Mouse (Mus musculus) embryonic facial prominence, embryonic 12.5 days (tissue): Measurements from ENCODE around the gene Anapc15-ps. TPM values are rescaled to one million over a fixed set of nuclear protein-coding genes. Genes with fewer than 3 reads are reported as not detected.

Source experiments
- ATAC-seq: fragments of 200-750 bp; cut with Nextera tagmentation; 2 replicates; pipeline ENCODE4 v1.8.0; 2017; ENCODE audit not compliant: insufficient number of reproducible peaks, insufficient read depth, low FRiP score, low TSS enrichment
- H3K27ac ChIP-seq: fragments of 300-500 bp; sonication (generic); 2 replicates; pipeline ENCODE4 v1.5.1; 2016; ENCODE audit warnings: mild to moderate bottlenecking
- H3K27me3 ChIP-seq: fragments of 300-500 bp; sonication (generic); 2 replicates; pipeline ENCODE4 v1.6.1; 2016; ENCODE audit warnings: mild to moderate bottlenecking, moderate library complexity
- H3K36me3 ChIP-seq: fragments of 300-500 bp; sonication (generic); 2 replicates; pipeline ENCODE4 v1.6.1; 2016; ENCODE audit warnings: mild to moderate bottlenecking
- H3K4me1 ChIP-seq: fragments of 300-500 bp; sonication (generic); 2 replicates; pipeline ENCODE4 v1.6.1; 2016
- H3K4me2 ChIP-seq: fragments of 300-500 bp; sonication (generic); replicated peaks from 2 replicates; pipeline ENCODE4 v1.6.1; 2016; ENCODE audit warnings: mild to moderate bottlenecking, moderate library complexity
- H3K4me3 ChIP-seq: fragments of 300-500 bp; sonication (generic); 2 replicates; pipeline ENCODE4 v1.5.1; 2016; ENCODE audit warnings: mild to moderate bottlenecking
- H3K9ac ChIP-seq: fragments of 300-500 bp; sonication (generic); 2 replicates; pipeline ENCODE4 v1.6.1; 2016; ENCODE audit warnings: mild to moderate bottlenecking, moderate library complexity
- H3K9me3 ChIP-seq: fragments of 300-500 bp; sonication (generic); 2 replicates; pipeline ENCODE4 v1.6.1; 2016; ENCODE audit warnings: mild to moderate bottlenecking, moderate library complexity
- WGBS: fragments of 180-500 bp; shearing (Covaris S2); methylation state at CpG from one replicate; pipeline ENCODE4 v1.1.7; 2016; 5-methylcytosine and 5-hydroxymethylcytosine counted together
- polyA plus RNA-seq: library from polyadenylated mRNA; unstranded; fragments of >200 nt; fragmentation: Nextera tagmentation; extraction: Ambion mirVana; gene quantifications from 2 replicates; pipeline ENCODE4 v1.2.1, GENCODE M21; 2016

Anapc15-ps gene
- polyA plus RNA-seq, 1 experiment from 2014 or later = not detected

- H3K27me3 ChIP-seq = no peaks in the 10 kb centered on the region
- no peak overlapping the region for H3K9ac ChIP-seq
- H3K4me3 ChIP-seq = no peak overlapping the region
- H3K4me1 ChIP-seq = peaks cover 33% of the 10 kb centered on the region
- no peaks in the 10 kb centered on the region for H3K36me3 ChIP-seq
- no peak overlapping the region for H3K4me2 ChIP-seq
- H3K9me3 ChIP-seq = no peaks in the 10 kb centered on the region
- WGBS = 89% methylated on average over 9 of the region's 9 CpGs
- no peak overlapping the region for H3K27ac ChIP-seq
- ATAC-seq = no peak
Observed at GRCm38 (mm10) chr10:95706867-95707266, 33.6 kb upstream of the Anapc15-ps start.

GRCm38 (mm10) chr10:95705747-95706146 is 32.5 kb upstream of the Anapc15-ps start:
- ATAC-seq = no peak
- Histone ChIP-seq H3K36me3 (no peaks in the 10 kb centered on the region), H3K4me3 (no peak overlapping the region), H3K4me1 (peaks cover 29% of the 10 kb centered on the region), H3K27me3 (no peaks in the 10 kb centered on the region), H3K9ac (no peak overlapping the region), H3K9me3 (no peaks in the 10 kb centered on the region), H3K27ac (no peak overlapping the region), H3K4me2 (no peak overlapping the region)
- WGBS = 83% methylated on average over 3 of the region's 3 CpGs

- 89% methylated on average over 6 of the region's 6 CpGs for WGBS
- H3K27me3 ChIP-seq = no peaks in the 10 kb centered on the region
- no peak overlapping the region for H3K27ac ChIP-seq
- H3K4me2 ChIP-seq = no peak overlapping the region
- H3K4me3 ChIP-seq = no peak overlapping the region
- H3K9ac ChIP-seq = no peak overlapping the region
- no peak for ATAC-seq
- no peaks in the 10 kb centered on the region for H3K9me3 ChIP-seq
- H3K36me3 ChIP-seq = no peaks in the 10 kb centered on the region
- peaks cover 20% of the 10 kb centered on the region for H3K4me1 ChIP-seq
Observed at GRCm38 (mm10) chr10:95704847-95705246, 31.6 kb upstream of the Anapc15-ps start.

DNA sequence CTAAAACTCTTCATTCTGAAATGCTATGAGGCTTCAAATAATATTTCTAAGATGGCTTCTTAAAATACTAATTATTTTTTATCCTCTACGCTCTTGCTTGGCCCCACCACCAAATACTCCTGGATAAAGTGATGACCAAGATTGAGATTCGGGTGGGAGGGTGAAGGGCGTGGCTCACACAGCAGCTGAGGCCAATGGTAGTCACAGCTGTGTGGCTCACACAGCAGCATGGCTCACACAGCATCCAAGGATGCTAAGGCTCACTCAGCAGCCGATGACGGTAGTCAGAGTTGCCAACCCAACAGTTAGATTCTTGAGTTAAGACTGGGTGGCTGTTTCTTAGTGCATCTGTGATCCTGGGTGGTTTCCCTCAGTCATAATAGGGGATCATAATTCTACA is 30.5 kb upstream of the Anapc15-ps start:
- no peak overlapping the region for H3K27ac ChIP-seq
- H3K4me3 ChIP-seq = no peak overlapping the region
- H3K4me2 ChIP-seq = no peak overlapping the region
- ATAC-seq = no peak
- H3K36me3 ChIP-seq = no peaks in the 10 kb centered on the region
- peaks cover 9% of the 10 kb centered on the region for H3K4me1 ChIP-seq
- H3K27me3 ChIP-seq = no peaks in the 10 kb centered on the region
- WGBS = 94% methylated on average over 5 of the region's 5 CpGs
- H3K9me3 ChIP-seq = no peaks in the 10 kb centered on the region
- no peak overlapping the region for H3K9ac ChIP-seq

GRCm38 (mm10) chr10:95700422-95700821 is 27.2 kb upstream of the Anapc15-ps start:
- no peaks in the 10 kb centered on the region for H3K27me3 ChIP-seq
- H3K4me3 ChIP-seq = no peak overlapping the region
- ATAC-seq = no peak
- no peaks in the 10 kb centered on the region for H3K9me3 ChIP-seq
- no peaks in the 10 kb centered on the region for H3K36me3 ChIP-seq
- no peak overlapping the region for H3K4me2 ChIP-seq
- H3K9ac ChIP-seq = no peak overlapping the region
- no peaks in the 10 kb centered on the region for H3K4me1 ChIP-seq
- H3K27ac ChIP-seq = no peak overlapping the region
- 42% methylated on average over 4 of the region's 4 CpGs for WGBS

DNA sequence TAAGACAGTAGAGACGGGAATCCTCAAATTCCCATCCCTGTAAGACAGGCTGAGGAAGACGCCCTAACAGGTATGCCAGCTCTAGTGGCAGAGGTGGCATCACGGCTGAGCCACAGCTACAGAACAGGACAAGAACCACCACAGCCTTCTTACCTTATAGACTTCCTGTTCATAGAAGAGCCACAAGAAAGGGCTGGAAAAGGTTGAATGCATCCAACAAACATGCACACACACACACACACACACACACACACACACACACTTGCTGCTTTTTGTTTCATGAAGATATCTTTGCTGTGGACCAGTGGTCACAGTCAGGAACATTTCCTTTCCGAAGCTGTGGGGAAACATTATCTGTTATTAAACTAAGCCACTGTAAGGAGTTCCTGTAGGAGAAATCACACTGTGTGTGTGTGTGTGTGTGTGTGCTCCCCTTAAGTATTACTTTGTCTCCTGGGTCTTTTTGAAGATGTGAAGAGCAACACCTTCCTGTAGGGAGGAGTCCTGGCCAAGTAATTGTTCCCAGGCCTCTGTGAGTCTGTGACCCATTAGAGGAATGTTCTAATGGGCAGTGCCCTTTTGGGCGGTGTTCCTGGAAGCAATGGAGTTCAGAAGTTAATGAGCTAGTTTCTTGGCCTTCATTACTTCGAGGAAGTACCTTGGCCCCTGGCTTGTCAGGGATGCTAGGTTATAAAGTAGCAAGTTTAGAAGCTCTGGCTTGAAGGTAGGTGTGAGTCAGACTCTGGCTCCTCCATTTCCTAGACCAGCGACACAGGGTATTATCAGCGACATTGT is 25.9 kb upstream of the Anapc15-ps start:
- no peak overlapping the region for H3K27ac ChIP-seq
- no peak overlapping the region for H3K4me3 ChIP-seq
- 73% methylated on average over 8 of the region's 8 CpGs for WGBS
- H3K4me1 ChIP-seq = peaks cover 5% of the 10 kb centered on the region; the same call in 1 of the 2 replicates
- no peaks in the 10 kb centered on the region for H3K9me3 ChIP-seq
- H3K36me3 ChIP-seq = no peaks in the 10 kb centered on the region
- ATAC-seq = no peak
- no peak overlapping the region for H3K4me2 ChIP-seq
- no peaks in the 10 kb centered on the region for H3K27me3 ChIP-seq
- no peak overlapping the region for H3K9ac ChIP-seq

DNA sequence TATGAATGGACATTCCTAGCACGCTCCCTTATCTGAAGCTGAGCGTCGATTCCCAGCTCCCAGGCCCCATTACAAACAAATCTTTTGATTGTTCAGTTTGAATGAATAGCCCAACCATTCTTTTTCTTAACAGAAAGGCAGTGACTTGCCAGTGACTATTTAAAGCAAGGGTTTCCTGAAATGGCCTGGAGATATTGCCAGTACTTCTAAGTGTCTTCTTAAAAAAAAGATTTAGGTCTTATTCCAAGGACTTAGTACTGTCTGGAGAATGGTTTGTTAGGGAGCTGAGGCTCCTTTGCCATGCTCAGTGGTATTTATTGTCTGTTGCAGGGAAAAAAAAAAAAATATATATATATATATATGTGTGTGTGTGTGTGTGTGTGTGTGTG is 23.0 kb upstream of the Anapc15-ps start:
- H3K9me3 ChIP-seq = no peaks in the 10 kb centered on the region
- H3K36me3 ChIP-seq = no peaks in the 10 kb centered on the region
- no peak overlapping the region for H3K4me3 ChIP-seq
- no peak overlapping the region for H3K9ac ChIP-seq
- ATAC-seq = no peak
- H3K4me1 ChIP-seq = peaks cover 5% of the 10 kb centered on the region; the same call in 1 of the 2 replicates
- H3K4me2 ChIP-seq = no peak overlapping the region
- 43% methylated on average over 3 of the region's 3 CpGs for WGBS
- no peak overlapping the region for H3K27ac ChIP-seq
- no peaks in the 10 kb centered on the region for H3K27me3 ChIP-seq

DNA sequence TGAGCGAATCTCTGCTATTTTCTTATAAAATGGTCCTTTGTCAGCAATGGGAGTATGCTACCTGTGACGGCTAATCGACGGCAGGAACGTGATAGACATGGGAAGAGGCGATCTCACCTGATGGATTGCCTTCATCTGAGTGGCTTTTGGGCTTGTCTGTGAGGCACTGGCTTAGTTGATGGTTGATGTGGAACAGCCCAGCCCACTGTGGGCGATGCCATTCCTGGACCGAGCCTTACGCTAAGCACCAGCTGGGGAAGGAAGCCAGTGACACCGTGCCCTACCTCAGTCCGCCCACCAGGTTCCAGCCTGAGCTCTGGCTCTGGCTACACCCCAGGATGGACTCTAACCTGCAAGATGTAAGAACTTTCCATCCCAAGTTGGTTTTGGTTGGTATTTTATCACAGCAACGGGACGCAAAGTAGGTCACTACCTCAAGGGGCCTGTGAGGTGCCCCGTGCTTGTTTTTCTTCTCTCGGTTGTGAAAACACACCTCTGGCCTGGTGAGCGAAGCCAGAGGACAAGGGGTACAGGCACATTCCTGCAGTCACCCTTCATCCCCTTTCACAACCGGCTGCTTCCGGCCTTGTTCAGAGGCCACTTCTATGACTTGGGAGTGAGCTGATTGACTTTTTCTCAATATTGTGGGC is 22.5 kb upstream of the Anapc15-ps start:
- Histone ChIP-seq H3K4me2 (no peak overlapping the region), H3K4me3 (no peak overlapping the region), H3K27ac (0 out of 2 replicates have a peak overlapping the region, but pooled peaks have one; percentile 17), H3K4me1 (peaks cover 5% of the 10 kb centered on the region; the same call in 1 of the 2 replicates), H3K36me3 (no peaks in the 10 kb centered on the region), H3K9me3 (no peaks in the 10 kb centered on the region), H3K9ac (no peak overlapping the region), H3K27me3 (no peaks in the 10 kb centered on the region)
- WGBS = 79% methylated on average over 18 of the region's 18 CpGs
- no peak for ATAC-seq

DNA sequence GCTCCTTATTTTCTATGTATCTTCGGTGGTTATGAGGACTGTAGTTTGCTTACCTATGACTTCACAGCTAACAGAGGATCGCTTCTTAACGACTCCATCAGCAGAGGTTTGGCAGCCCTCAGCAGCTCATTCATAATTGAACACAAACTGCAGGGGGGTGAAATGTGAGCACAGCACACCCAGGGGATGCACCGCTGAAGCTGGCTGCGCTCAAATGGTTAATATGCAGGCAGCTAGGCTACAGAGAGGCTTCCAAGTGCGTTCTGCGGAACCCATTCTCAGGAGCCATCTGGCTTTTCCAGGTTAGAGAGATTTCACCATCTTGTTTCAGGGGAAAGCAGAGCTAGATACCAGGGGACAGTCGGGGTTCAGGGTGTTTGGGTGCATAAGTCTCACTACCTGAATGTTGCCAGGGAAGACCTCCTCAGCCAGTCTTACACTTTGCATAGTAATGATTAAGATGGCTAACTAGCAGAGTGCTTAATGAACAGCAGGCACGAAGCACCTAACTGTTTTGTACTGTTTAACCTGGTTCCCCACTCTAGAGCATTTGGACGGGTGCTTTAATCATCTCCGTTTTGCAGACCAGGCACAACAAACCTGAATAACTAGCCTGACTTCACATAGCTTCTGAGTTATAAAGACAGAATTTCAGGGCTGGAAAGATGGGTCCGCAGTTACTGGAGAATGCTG is 21.5 kb upstream of the Anapc15-ps start:
- H3K27ac ChIP-seq = no peak overlapping the region

DNA sequence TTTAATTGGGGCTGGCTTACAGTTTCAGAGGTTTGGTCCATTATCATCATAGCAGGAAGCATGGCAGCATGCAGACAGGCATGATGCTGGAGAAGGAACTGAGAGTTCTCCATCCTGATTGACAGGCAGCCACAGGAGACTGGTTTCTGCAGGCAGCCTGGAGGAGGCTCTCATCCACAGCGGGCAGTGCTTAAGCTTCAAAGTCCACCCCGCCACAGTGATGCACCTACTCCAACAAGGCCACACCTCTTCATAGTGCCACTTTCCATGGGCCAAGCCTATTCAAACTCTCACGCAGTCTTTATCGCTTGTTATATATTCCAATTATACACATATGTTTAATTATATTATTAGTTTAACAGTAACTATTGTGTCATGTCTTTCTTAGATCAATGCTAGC is 18.1 kb upstream of the Anapc15-ps start:
- Histone ChIP-seq H3K4me2 (no peak overlapping the region), H3K36me3 (no peaks in the 10 kb centered on the region), H3K4me3 (no peak overlapping the region), H3K27ac (no peak overlapping the region), H3K9ac (no peak overlapping the region), H3K27me3 (no peaks in the 10 kb centered on the region), H3K9me3 (no peaks in the 10 kb centered on the region), H3K4me1 (peaks cover 5% of the 10 kb centered on the region; the same call in 1 of the 2 replicates)
- no peak for ATAC-seq
- WGBS = 94% methylated on average over 4 of the region's 4 CpGs

More for the DNA sequence above, 21.5 kb upstream of the Anapc15-ps start:
- 66% methylated on average over 12 of the region's 12 CpGs for WGBS
- Histone ChIP-seq H3K27me3 (no peaks in the 10 kb centered on the region), H3K36me3 (no peaks in the 10 kb centered on the region), H3K9ac (no peak overlapping the region), H3K4me1 (peaks cover 5% of the 10 kb centered on the region; the same call in 1 of the 2 replicates), H3K9me3 (no peaks in the 10 kb centered on the region), H3K4me3 (no peak overlapping the region), H3K4me2 (no peak overlapping the region)
- no peak for ATAC-seq

DNA sequence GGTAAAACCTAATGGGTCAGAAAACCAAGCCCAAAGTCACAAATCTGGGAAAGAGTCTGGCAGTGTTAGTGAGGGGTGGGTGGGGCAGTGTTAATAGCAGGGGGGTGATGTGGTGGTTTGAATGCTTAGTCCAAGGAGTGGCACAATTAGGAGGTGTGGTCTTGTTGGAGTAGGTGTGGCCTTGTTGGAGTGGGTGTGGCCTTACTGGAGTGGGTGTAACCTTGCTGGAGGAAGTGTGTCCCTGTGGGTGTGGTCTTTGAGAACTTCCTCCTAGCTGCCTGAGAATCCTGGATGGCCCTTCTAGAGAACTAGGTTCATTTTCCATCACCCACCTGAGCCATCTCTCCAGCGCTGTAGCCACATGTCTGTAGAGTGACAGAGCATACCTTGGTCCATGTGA is 16.6 kb upstream of the Anapc15-ps start:
- H3K36me3 ChIP-seq = no peaks in the 10 kb centered on the region
- no peaks in the 10 kb centered on the region for H3K9me3 ChIP-seq
- 90% methylated on average over 1 of the region's 1 CpGs for WGBS
- no peaks in the 10 kb centered on the region for H3K27me3 ChIP-seq
- H3K27ac ChIP-seq = no peak overlapping the region
- ATAC-seq = no peak
- H3K4me1 ChIP-seq = peaks cover 9% of the 10 kb centered on the region
- H3K9ac ChIP-seq = no peak overlapping the region
- no peak overlapping the region for H3K4me2 ChIP-seq
- H3K4me3 ChIP-seq = no peak overlapping the region
